Mouse (Mus musculus) CH12.LX (cell line): ENCODE measurements around the gene Fam214a. TPM values are rescaled to one million over a fixed set of nuclear protein-coding genes. Genes with fewer than 3 reads are reported as not detected.

Experiments
- DNase-seq: peaks from one replicate; pipeline ENCODE4 v3.0.0-alpha.2; 2013; ENCODE audit errors: extremely low read depth
- H3K27ac ChIP-seq: 2 replicates; pipeline ENCODE4 v1.5.1; 2012; ENCODE audit warnings: low read depth, mild to moderate bottlenecking, control low read depth, moderate library complexity; ENCODE audit not compliant: insufficient read depth
- H3K27me3 ChIP-seq: replicated peaks from 2 replicates; pipeline ENCODE3; 2012; ENCODE audit warnings: inconsistent platforms
- H3K36me3 ChIP-seq, 2 experiments: replicated peaks in 1 of 2; 2 replicates each; pipeline versions ENCODE3 to v1.6.1; 2012; ENCODE audit warnings: inconsistent platforms in 1 of 2, low read length in 1 of 2, mild to moderate bottlenecking in 1 of 2, mixed read lengths in 1 of 2, moderate library complexity in 1 of 2; ENCODE audit not compliant: control insufficient read depth in 1 of 2, insufficient read depth in 1 of 2
- H3K4me1 ChIP-seq, 2 experiments: 2 replicates each; pipeline ENCODE4 v1.6.1; 2012; ENCODE audit warnings: inconsistent platforms in 1 of 2, moderate library complexity in 1 of 2; ENCODE audit not compliant: insufficient read depth in 2 of 2, control insufficient read depth in 1 of 2
- H3K4me2 ChIP-seq: 2 replicates; pipeline ENCODE4 v1.6.1; 2012; ENCODE audit warnings: low read depth, mild to moderate bottlenecking, control low read depth; ENCODE audit not compliant: poor library complexity, insufficient read depth, severe bottlenecking
- H3K4me3 ChIP-seq, 3 experiments: fragments of 150-350 bp in 1 of 3; sonication (generic) in 1 of 3; replicated peaks in 1 of 3; 2 replicates each; pipeline versions ENCODE3 to v1.5.1; 2011 to 2012; ENCODE audit warnings: low read depth in 2 of 3, low read length in 2 of 3, mild to moderate bottlenecking in 2 of 3, moderate library complexity in 2 of 3, control low read depth in 1 of 3, improper control_type of control experiment in 1 of 3, inconsistent platforms in 1 of 3, mixed read lengths in 1 of 3; ENCODE audit not compliant: poor library complexity in 1 of 3
- H3K79me2 ChIP-seq: replicated peaks from 2 replicates; pipeline ENCODE4 v1.6.1; 2012; ENCODE audit warnings: mild to moderate bottlenecking, moderate library complexity; ENCODE audit not compliant: control insufficient read depth, poor library complexity, insufficient read depth, severe bottlenecking; ENCODE audit errors: extremely low read depth
- H3K9ac ChIP-seq: 2 replicates; pipeline ENCODE4 v1.6.1; 2012; ENCODE audit warnings: low read depth, mild to moderate bottlenecking, control low read depth, moderate library complexity; ENCODE audit not compliant: insufficient read depth
- H3K9me3 ChIP-seq: replicated peaks from 2 replicates; pipeline ENCODE3; 2012; ENCODE audit warnings: low read length, inconsistent platforms, mixed read lengths
- CHD1 ChIP-seq: IDR thresholded peaks from 2 replicates; pipeline ENCODE4 v1.6.1; 2012; ENCODE audit warnings: low read depth, low read length, improper control_type of control experiment, inconsistent platforms
- CHD2 ChIP-seq: IDR thresholded peaks from 2 replicates; pipeline ENCODE4 v1.6.1; 2011; ENCODE audit warnings: low read length, improper control_type of control experiment
- CTCF ChIP-seq, 2 experiments: IDR thresholded peaks in 1 of 2; conservative IDR thresholded peaks in 1 of 2; 2 replicates each; pipeline ENCODE4 v1.5.1; 2011 to 2012; ENCODE audit warnings: low read depth in 2 of 2, low read length in 2 of 2, improper control_type of control experiment in 1 of 2, inconsistent platforms in 1 of 2, mild to moderate bottlenecking in 1 of 2, moderate library complexity in 1 of 2
- E2F4 ChIP-seq: IDR thresholded peaks from 2 replicates; pipeline ENCODE4 v1.6.1; 2011; ENCODE audit warnings: low read depth, low read length, improper control_type of control experiment; ENCODE audit not compliant: insufficient replicate concordance
- ETS1 ChIP-seq: conservative IDR thresholded peaks from 2 replicates; pipeline ENCODE4 v1.6.1; 2012; ENCODE audit warnings: low read depth, mild to moderate bottlenecking, inconsistent platforms, low read length, improper control_type of control experiment, moderate library complexity
- GABPA ChIP-seq: IDR thresholded peaks from 2 replicates; pipeline ENCODE4 v1.6.1; 2012; ENCODE audit warnings: low read depth, low read length, improper control_type of control experiment, inconsistent platforms; ENCODE audit not compliant: insufficient replicate concordance
- HCFC1 ChIP-seq: IDR thresholded peaks from 2 replicates; pipeline ENCODE4 v1.6.1; 2012; ENCODE audit warnings: low read depth, mild to moderate bottlenecking, inconsistent platforms, low read length, improper control_type of control experiment
- IRF4 ChIP-seq: IDR thresholded peaks from 2 replicates; pipeline ENCODE4 v1.6.1; 2014; ENCODE audit warnings: low read depth, mild to moderate bottlenecking, inconsistent platforms, low read length, improper control_type of control experiment
- JUND ChIP-seq: conservative IDR thresholded peaks from 2 replicates; pipeline ENCODE4 v1.6.1; 2011; ENCODE audit warnings: low read depth, low read length, improper control_type of control experiment
- MAFK ChIP-seq: IDR thresholded peaks from 2 replicates; pipeline ENCODE4 v1.6.1; 2011; ENCODE audit warnings: low read length, improper control_type of control experiment; ENCODE audit not compliant: insufficient replicate concordance
- MAX ChIP-seq: IDR thresholded peaks from 2 replicates; pipeline ENCODE4 v1.6.1; 2011; ENCODE audit warnings: low read length, improper control_type of control experiment
- MAZ ChIP-seq: IDR thresholded peaks from 2 replicates; pipeline ENCODE4 v1.6.1; 2012; ENCODE audit warnings: low read depth, mild to moderate bottlenecking, inconsistent platforms, low read length, improper control_type of control experiment, moderate library complexity
- MYC ChIP-seq: IDR thresholded peaks from 2 replicates; pipeline ENCODE4 v1.6.1; 2011; ENCODE audit warnings: low read depth, mild to moderate bottlenecking, improper control_type of control experiment, low read length
- RCOR1 ChIP-seq: conservative IDR thresholded peaks from 2 replicates; pipeline ENCODE4 v1.6.1; 2012; ENCODE audit warnings: low read depth, mild to moderate bottlenecking, inconsistent platforms, low read length, improper control_type of control experiment
- TBP ChIP-seq: conservative IDR thresholded peaks from 2 replicates; pipeline ENCODE4 v1.6.1; 2011; ENCODE audit warnings: low read depth, low read length, improper control_type of control experiment
- TCF12 ChIP-seq: IDR thresholded peaks from 2 replicates; pipeline ENCODE4 v1.6.1; 2014; ENCODE audit warnings: low read depth, mild to moderate bottlenecking, inconsistent platforms, low read length, improper control_type of control experiment
- USF1 ChIP-seq: IDR thresholded peaks from 2 replicates; pipeline ENCODE4 v1.6.1; 2014; ENCODE audit warnings: low read depth, mild to moderate bottlenecking, inconsistent platforms, low read length, improper control_type of control experiment
- USF2 ChIP-seq: conservative IDR thresholded peaks from 2 replicates; pipeline ENCODE4 v1.6.1; 2011; ENCODE audit warnings: low read depth, low read length, improper control_type of control experiment
- ZC3H11A ChIP-seq: IDR thresholded peaks from 2 replicates; pipeline ENCODE4 v1.6.1; 2012; ENCODE audit warnings: low read depth, mild to moderate bottlenecking, inconsistent platforms, low read length, improper control_type of control experiment
- ZKSCAN1 ChIP-seq: IDR thresholded peaks from 2 replicates; pipeline ENCODE4 v1.6.1; 2012; ENCODE audit warnings: low read depth, inconsistent platforms, low read length, improper control_type of control experiment, borderline replicate concordance
- ZNF384 ChIP-seq: IDR thresholded peaks from 2 replicates; pipeline ENCODE4 v1.6.1; 2012; ENCODE audit warnings: low read depth, low read length, improper control_type of control experiment, inconsistent platforms
- dilution Hi-C: fragments of 300-500 bp; cut with MboI; formaldehyde crosslinking; loops from 2 replicates; pipeline ENCODE4 v1.14.3; 2020; ENCODE audit warnings: low sequenced_read_pairs; ENCODE audit not compliant: extremely low pct_unique_long_range_greater_than_20kb, extremely low pct_ligation_motif_present
- in situ Hi-C: fragments of 300-500 bp; cut with MboI; formaldehyde crosslinking; loops from 3 replicates; pipeline ENCODE4 v1.14.3; 2019; ENCODE audit warnings: low sequenced_read_pairs, low pct_ligation_motif_present, low pct_unique_long_range_greater_than_20kb, mixed read lengths
- polyA plus RNA-seq: library from polyadenylated mRNA; unstranded; fragments of >175 nt; gene quantifications from 2 replicates; pipeline ENCODE4 v1.2.1, GENCODE M21; 2012; ENCODE audit warnings: low read depth; ENCODE audit not compliant: insufficient read length
- total RNA-seq, 2 experiments: library from RNA; depleted of rRNA; stranded (reverse); fragments of 300-350 nt in 1 of 2; fragments of >200 nt in 1 of 2; gene quantifications; 2 replicates each; pipeline ENCODE4 v1.2.3; 2012 to 2014

Fam214a gene
- total and polyA plus RNA-seq, 3 experiments: 6.2 to 8.6 (median 7.0) TPM

DNA sequence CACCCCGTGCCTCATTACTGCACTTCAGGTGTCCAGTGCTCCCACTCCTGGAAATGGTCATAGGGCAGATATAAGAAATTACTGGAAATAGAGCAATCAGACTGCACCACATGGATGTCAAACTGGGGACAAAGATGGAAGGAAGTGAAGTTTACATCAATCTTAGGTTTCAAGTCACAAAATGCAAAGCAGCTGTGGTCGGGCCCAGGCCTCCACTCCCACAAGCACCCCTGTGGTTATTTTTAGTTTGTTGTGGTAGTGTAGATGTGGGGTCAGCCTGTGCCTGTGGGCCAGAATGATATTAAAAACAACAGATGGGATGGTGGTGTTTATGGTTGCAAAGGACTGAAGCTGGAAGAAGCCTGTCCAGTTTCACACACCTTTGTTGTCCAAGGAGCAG is 33.1 kb downstream of the Fam214a start (continued):
- no peak for TF ChIP-seq CHD2
- no peak for TF ChIP-seq GABPA

GRCm38 (mm10) chr9:74988893-74989460 is 36.3 kb downstream of the Fam214a start:
- Histone ChIP-seq H3K4me1 (peaks cover 20 to 38% of the 10 kb centered on the region in 2 experiments), H3K4me3 (no peak overlapping the region), H3K4me2 (no peak overlapping the region), H3K36me3 (peaks cover 0 to 13% of the 10 kb centered on the region in 2 experiments), H3K9ac (no peak overlapping the region), H3K27me3 (no peaks in the 10 kb centered on the region), H3K79me2 (peaks cover 3% of the 10 kb centered on the region; the same call in 1 of the 2 replicates), H3K27ac (no peak overlapping the region), H3K9me3 (no peaks in the 10 kb centered on the region)
- dilution Hi-C loops (no loop called here), in situ Hi-C loops (no loop called here)
- no peak for TF ChIP-seq TBP
- no peak for TF ChIP-seq ZNF384
- TF ChIP-seq USF1: no peak
- TF ChIP-seq MAX: no peak
- no peak for DNase-seq

GRCm38 (mm10) chr9:74989990-74990389 is 37.3 kb downstream of the Fam214a start:
- dilution Hi-C loops (no loop called here), in situ Hi-C loops (no loop called here)
- no peak overlapping the region for H3K27ac ChIP-seq
- H3K4me3 ChIP-seq: no peak overlapping the region
- no peaks in the 10 kb centered on the region for H3K9me3 ChIP-seq
- no peak overlapping the region for H3K9ac ChIP-seq
- DNase-seq: no peak
- peaks cover 3% of the 10 kb centered on the region; the same call in 1 of the 2 replicates for H3K79me2 ChIP-seq
- peaks cover 0 to 14% of the 10 kb centered on the region in 2 experiments for H3K36me3 ChIP-seq
- H3K4me2 ChIP-seq: no peak overlapping the region
- H3K4me1 ChIP-seq: peaks cover 14 to 35% of the 10 kb centered on the region in 2 experiments
- no peaks in the 10 kb centered on the region for H3K27me3 ChIP-seq
- no peak for TF ChIP-seq MAZ
- no peak for TF ChIP-seq CTCF (conservative IDR thresholded peaks at IDR 0.05 in 1 of 2, IDR thresholded peaks at IDR 0.05 in 1 of 2; ENCODE audit: low read depth in 2 of 2, low read length in 2 of 2)
- TF ChIP-seq MAFK: no peak
- no peak for TF ChIP-seq ZKSCAN1
- TF ChIP-seq ETS1: no peak
- TF ChIP-seq MYC: no peak
- TF ChIP-seq GABPA: no peak
- no peak for TF ChIP-seq E2F4
- no peak for TF ChIP-seq USF1
- TF ChIP-seq RCOR1: no peak
- no peak for TF ChIP-seq MAX
- TF ChIP-seq HCFC1: no peak
- TF ChIP-seq CHD1: no peak
- no peak for TF ChIP-seq TCF12
- TF ChIP-seq USF2: no peak
- TF ChIP-seq IRF4: no peak
- TF ChIP-seq ZC3H11A: no peak
- no peak for TF ChIP-seq CHD2
- TF ChIP-seq JUND: no peak
